Mouse (Mus musculus) T-helper 1 cell (primary cell): ENCODE results near the gene Gucd1.
"Not testable (repeated sequence)": the region's sequence is repeated elsewhere in the genome, so short reads cannot be mapped to it uniquely, and the experiment has no call there.

ENCODE experiments used
- in situ Hi-C: fragments of 300-600 bp; cut with MboI, MseI; formaldehyde crosslinking; loops from one replicate; pipeline ENCODE4 v1.15.1; 2025; ENCODE audit warnings: high pct_unique_total_duplicates

The Gucd1 gene

GRCm38 (mm10) chr10:75438132-75438810 lies 79.5 kb downstream of the Gucd1 start:
- in situ Hi-C loops: loop anchor here (5.0 kb wide), 2 partner anchors 116 to 261 kb away; no protein-coding TSS in a partner anchor

- in situ Hi-C loops: loop anchor here (5.0 kb wide), 2 partner anchors 115 to 260 kb away; no protein-coding TSS in a partner anchor
Measured at GRCm38 (mm10) chr10:75437284-75437683, 80.5 kb downstream of the Gucd1 start.

- in situ Hi-C loops: loop anchor here (5.0 kb wide), 2 partner anchors 114 to 259 kb away; no protein-coding TSS in a partner anchor
Measured at GRCm38 (mm10) chr10:75436604-75437217, 81.1 kb downstream of the Gucd1 start.

- in situ Hi-C loops: no loop called here
Measured at GRCm38 (mm10) chr10:75430633-75431032, 87.1 kb downstream of the Gucd1 start.

- in situ Hi-C loops: no loop called here
Measured at GRCm38 (mm10) chr10:75430147-75430537, 87.6 kb downstream of the Gucd1 start.

GRCm38 (mm10) chr10:75429522-75430146 lies 88.1 kb downstream of the Gucd1 start:
- in situ Hi-C loops: no loop called here

- in situ Hi-C loops: no loop called here
Measured at GRCm38 (mm10) chr10:75429004-75429380, 88.8 kb downstream of the Gucd1 start.

GRCm38 (mm10) chr10:75428049-75429003 lies 89.4 kb downstream of the Gucd1 start:
- in situ Hi-C loops: no loop called here

GRCm38 (mm10) chr10:75424498-75424901 lies 93.3 kb downstream of the Gucd1 start:
- in situ Hi-C loops: no loop called here

- in situ Hi-C loops: no loop called here
Measured at GRCm38 (mm10) chr10:75418747-75419146, 99.0 kb downstream of the Gucd1 start.

- in situ Hi-C loops: no loop called here
Measured at GRCm38 (mm10) chr10:75417363-75418042, 100.3 kb downstream of the Gucd1 start.

- in situ Hi-C loops: no loop called here
Measured at GRCm38 (mm10) chr10:75414925-75415324, 102.8 kb downstream of the Gucd1 start.

GRCm38 (mm10) chr10:75412114-75413103 lies 105.4 kb downstream of the Gucd1 start:
- in situ Hi-C loops: no loop called here

GRCm38 (mm10) chr10:75411343-75412113 lies 106.2 kb downstream of the Gucd1 start:
- in situ Hi-C loops: not testable (repeated sequence)

GRCm38 (mm10) chr10:75407741-75408140 lies 110.0 kb downstream of the Gucd1 start:
- in situ Hi-C loops: no loop called here

- in situ Hi-C loops: no loop called here
Measured at GRCm38 (mm10) chr10:75406755-75407154, 111.0 kb downstream of the Gucd1 start.

- in situ Hi-C loops: no loop called here
Measured at GRCm38 (mm10) chr10:75405916-75406315, 111.9 kb downstream of the Gucd1 start.

- in situ Hi-C loops: no loop called here
Measured at GRCm38 (mm10) chr10:75400958-75401357, 116.8 kb downstream of the Gucd1 start, which contains the start of gene Upb1. Upb1 (plus strand) TSS chr10:75401115.

GRCm38 (mm10) chr10:75396966-75397365 lies 120.8 kb downstream of the Gucd1 start:
- in situ Hi-C loops: no loop called here
